Mouse (Mus musculus): ENCODE data around the gene Camta2.

Gene Camta2

GRCm38 (mm10) chr11:70647716-70648420 lies 40.0 kb downstream of the Camta2 start:
- no peak for DNase-seq (ENCODE audit: low spot score in 2 of 2)

GRCm38 (mm10) chr11:70646691-70647650 lies 40.9 kb downstream of the Camta2 start, which contains the start of the genes Rnf167 and Slc25a11:
Rnf167 (plus strand) TSS chr11:70647235.
Slc25a11 (minus strand) TSS chr11:70647479.
- DNase-seq (ENCODE audit: low spot score in 2 of 2): peak; percentile 95 to 96

DNA sequence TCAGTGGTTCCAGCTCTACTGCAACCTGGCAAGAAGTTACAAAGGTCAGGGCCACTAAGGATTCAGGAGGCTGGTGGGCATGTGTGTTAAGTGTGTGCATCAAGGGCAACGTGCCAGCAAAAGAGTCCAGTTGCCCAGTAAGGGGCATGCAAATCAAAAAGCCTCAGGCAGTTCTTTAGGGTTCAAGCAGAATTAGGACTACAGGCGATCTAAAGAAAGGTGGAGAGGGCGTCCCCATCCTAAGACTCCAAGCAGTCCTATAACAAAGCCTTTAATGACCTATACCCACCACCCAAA lies 41.7 kb downstream of the Camta2 start:
- no peak for DNase-seq (ENCODE audit: low spot score in 2 of 2)

DNA sequence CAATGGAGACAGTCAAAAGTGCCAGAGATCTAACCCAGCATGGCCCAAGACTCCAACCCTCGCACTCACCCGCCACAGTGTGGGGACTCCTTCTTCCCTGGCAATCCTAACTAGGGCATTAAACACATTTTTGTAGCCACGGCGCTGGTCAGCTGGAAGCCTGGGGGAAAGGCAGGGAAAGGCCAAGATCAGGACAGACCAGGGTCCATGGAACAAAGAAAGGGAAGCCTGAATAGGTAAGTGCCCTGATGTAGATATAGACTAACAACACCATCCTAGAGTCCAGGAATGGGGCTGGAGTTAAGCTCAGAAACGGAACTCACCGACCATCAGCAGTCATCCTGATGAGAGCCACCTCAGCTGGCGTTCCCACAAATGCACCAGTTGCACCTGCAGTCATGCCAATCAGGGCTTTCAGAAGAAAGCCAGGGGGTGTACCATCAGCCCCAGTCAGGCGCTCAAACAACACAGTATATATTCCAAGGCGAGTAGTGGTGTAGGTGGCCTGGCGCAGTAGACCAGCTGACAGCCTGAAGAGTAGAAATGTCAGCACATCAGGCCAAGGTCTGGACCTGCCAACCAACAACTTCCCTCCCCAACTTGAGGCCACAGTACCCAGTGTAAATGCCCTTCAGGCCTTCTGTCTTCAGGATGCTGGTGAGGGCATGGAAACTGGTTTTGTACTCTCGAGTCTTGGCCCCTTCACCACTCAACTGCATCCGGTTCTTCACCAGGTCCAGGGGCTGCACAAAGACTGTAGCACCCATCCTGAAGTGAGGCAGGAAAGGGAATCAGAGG lies 42.2 kb downstream of the Camta2 start:
- DNase-seq (ENCODE audit: low spot score in 2 of 2): no peak

DNA sequence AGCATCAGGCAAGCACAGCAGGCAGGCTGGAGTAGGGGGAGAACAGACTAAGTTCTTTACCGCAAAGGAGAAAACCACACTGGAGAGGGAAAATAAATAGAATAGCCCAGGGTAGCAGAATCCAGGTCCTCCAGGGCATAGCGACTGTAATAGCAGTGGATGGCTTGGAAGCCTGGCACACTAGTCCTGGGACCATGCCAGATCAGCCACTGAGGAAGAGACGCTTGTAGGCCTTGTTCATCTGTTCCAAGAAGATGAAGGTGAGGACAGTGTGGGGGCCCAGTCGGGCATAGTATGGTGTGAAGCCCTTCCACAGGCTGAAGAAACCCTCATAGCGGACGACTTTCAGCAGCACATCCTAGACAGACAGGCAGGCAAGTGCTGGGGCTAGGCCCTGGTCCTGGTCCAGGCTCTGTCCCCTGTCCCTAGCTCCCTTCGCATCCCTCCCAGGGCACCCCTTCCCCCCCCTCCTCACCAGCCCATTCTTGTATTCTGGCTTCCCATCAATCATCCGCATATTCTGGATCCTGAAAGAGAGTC lies 43.3 kb downstream of the Camta2 start:
- no peak for DNase-seq (ENCODE audit: low spot score in 2 of 2)

DNA sequence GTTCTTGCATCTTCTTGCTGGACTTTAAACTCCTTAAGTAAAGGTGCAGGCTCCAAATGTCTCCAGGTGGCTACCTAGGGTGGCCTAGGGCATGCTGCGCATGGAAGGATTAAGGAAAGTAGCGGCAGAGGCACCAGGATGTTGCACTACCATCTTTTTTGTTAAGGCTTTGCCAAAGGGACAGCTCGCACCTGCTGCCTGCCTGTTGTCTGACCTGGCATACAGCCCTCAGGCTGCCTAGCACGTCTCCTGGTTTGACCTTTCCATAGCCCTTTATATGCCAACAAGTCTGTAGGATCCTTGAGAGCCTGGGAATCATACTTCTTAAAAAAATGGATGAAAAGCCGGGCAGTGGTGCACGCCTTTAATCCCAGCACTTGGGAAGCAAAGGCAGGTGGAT lies 44.9 kb downstream of the Camta2 start:
- no peak for DNase-seq (ENCODE audit: low spot score in 2 of 2)

DNA sequence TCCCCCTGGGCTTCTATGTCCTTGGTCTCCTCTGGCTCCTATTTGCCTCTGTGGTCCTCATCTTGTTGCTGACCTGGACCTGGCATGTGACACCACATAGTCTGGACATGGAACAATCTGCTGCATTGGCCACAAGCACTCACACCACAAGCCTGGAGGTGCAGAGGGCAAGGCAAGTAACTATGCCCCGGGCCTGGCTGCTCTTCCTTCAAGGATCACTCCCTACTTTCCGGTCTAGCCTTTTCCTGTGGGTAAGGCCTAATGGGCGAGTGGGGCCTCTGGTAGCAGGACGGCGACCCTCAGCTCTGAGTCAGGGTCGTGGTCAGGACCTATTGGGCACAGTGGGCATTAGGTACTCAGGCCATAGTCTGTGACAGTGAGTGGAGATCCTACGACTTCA lies 46.7 kb downstream of the Camta2 start:
- no peak for DNase-seq (ENCODE audit: low spot score in 2 of 2)

DNA sequence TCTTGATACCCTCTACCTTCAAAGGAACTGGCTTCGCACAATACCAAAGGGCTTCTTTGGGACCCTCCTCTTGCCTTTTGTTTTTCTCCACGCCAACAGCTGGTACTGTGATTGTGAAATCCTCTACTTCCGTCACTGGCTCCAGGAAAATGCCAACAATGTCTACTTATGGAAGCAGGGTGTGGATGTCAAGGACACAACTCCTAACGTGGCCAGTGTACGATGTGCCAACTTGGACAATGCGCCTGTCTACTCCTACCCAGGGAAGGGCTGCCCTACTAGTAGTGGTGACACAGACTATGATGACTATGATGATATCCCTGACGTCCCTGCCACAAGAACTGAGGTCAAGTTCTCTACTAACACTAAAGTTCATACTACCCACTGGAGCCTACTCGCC lies 47.9 kb downstream of the Camta2 start:
- DNase-seq (ENCODE audit: low spot score in 2 of 2): no peak

DNA sequence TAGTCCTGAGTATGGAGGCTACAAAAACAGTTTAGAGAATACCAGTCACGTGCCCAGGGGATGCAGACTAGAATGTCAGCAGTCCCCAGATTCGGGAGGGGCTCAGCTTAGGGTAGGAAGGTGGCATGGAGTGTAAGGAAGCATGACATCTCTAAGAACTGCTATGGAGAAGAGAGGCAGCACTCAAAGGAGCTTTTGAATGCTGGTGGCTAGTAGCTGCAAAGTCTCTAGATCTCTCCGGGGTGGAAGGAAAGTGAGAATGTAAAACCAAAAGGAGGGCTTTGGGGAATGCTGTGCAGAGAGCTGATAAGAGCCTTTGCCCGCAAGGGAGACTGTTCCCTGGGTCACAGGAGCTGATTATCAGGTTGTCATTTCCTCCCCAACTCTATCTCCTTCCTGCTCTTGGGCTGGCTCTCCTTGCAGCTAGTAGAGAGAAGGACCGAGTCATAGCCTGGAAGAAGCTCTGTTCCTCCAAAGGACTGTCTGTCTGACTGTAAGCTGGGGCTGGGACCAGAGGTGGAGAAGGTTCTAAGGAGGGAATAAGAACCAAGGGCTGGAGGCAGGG lies 49.1 kb downstream of the Camta2 start, which contains the start of gene Gp1ba:
TSS of gene Gp1ba (plus strand) at position 409 of the 565 bp plus-strand sequence.
- DNase-seq (ENCODE audit: low spot score in 2 of 2): no peak

- no peak for DNase-seq (ENCODE audit: low spot score in 2 of 2)
Observed at GRCm38 (mm10) chr11:70638293-70638692, 49.6 kb downstream of the Camta2 start.

DNA sequence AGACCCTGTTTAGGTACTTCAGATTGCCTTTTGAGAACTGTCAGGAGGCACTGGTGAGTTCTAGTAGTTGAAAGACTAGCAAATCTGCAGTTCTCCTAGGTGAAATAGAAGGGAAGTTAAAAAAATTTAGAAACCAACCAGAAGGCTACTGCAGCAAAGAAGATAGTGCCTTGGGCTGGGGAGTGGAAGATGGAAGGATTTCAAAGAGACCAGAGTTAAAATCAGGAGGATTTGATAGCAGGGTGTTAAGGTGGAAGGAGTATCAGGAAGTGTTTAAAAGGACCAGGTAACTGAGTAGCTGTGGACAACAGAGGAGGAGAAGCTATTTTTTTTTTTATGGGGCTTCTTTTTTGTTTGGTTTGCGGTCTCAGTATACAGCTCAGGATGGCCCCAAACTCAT lies 50.1 kb downstream of the Camta2 start:
- DNase-seq (ENCODE audit: low spot score in 2 of 2): no peak

GRCm38 (mm10) chr11:70635601-70636000 lies 52.3 kb downstream of the Camta2 start:
- DNase-seq (ENCODE audit: low spot score in 2 of 2): no peak

DNA sequence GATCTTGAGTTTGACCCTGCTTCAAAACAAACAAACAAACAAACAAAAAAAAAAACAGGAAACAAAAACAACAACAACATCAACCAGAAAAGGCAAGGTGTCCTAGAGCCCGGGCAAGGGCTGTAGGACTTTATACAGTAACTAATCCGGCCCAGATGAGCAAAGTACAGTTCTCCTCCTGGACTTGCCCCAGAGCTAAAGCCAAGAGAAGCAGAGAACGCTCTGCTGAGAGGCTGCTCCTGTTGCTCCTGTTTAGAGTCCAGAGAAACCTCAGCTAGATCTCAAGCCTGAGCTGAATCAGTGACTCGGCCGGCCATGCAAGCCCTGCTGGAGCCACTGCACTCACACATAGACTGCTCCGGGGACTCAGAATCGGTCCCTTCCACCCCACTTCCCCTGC lies 57.8 kb downstream of the Camta2 start:
- no peak for DNase-seq (ENCODE audit: low spot score in 2 of 2)

- DNase-seq (ENCODE audit: low spot score in 2 of 2): no peak
Observed at GRCm38 (mm10) chr11:70629557-70629956, 58.3 kb downstream of the Camta2 start.

DNA sequence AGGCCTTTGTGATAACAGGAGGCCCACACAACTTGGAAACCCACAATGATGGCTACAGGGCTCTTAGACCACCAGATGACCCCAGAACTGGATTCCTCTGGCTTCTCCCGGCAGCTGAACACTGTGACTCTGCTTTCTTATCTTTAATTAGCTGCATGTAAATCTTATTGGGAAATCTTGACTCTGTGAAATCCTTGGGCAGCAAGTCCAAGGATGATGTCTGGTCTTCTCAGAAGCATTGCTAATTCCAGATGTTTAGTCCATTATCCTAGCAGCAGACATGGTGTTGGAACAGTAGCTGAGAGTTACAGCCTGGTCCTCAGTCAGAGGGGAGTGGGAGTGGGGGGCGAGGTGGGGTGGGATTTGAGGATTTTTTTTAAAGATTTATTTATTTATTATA lies 59.5 kb downstream of the Camta2 start:
- no peak for DNase-seq (ENCODE audit: low spot score in 2 of 2)

GRCm38 (mm10) chr11:70626877-70627276 lies 61.0 kb downstream of the Camta2 start:
- DNase-seq (ENCODE audit: low spot score in 2 of 2): no peak

- no peak for DNase-seq (ENCODE audit: low spot score in 2 of 2)
Observed at GRCm38 (mm10) chr11:70625473-70625872, 62.4 kb downstream of the Camta2 start.

- no peak for DNase-seq (ENCODE audit: low spot score in 2 of 2)
Observed at GRCm38 (mm10) chr11:70623053-70623742, 64.7 kb downstream of the Camta2 start.

- no peak for DNase-seq (ENCODE audit: low spot score in 2 of 2)
Observed at GRCm38 (mm10) chr11:70621972-70622814, 65.7 kb downstream of the Camta2 start.

Measured in frontal cortex, postnatal 14 days (tissue).